Mouse (Mus musculus) thymus, postnatal 36 days (tissue): ENCODE measurements around the gene Prkrip1.
"Not testable (repeated sequence)": the region's sequence is repeated elsewhere in the genome, so short reads cannot be mapped to it uniquely, and the experiment has no call there.

Experiments used
- DNase-seq, 2 experiments: peaks; one replicate each; pipeline ENCODE4 v3.0.0; 2022; ENCODE audit warnings: mixed read lengths in 2 of 2

Prkrip1 gene

DNA sequence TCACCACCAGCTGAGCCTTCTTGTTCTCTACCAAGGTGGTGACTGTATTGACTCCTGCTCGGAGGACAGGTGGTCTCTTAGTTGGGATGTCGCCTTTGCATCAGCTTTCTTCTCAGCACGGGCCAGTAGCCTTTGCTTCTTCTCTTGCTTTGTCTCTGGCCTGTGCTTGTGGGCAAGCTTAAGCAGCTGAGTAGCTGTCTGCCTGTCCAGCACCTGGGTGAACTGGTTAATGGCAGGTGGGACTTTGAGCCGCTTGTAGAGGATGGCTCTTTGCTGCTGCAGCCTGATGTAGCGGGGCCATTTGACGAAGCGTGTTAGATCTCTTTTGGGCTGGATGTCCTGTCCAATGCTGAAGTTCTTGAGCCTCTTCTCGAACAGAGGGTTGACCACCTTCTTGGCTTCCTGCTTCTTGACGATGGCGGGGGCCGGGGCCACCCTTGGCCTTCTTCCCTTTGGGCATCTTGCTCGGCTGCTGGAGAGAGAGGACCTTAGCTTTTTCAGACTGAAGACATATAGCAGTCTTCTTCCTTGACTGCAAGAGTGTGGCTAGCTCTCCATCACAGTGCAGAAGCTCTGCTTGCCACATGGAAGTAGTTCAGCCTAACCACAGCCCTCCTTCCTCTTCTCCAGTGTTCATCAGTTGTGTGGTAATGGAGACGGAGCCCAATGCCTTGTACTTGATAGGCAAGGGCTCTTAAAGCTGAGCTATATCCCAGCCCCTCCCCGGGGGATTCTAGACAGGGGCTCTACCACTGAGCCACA lies 12.8 kb upstream of the Prkrip1 start:
- not testable (repeated sequence) for DNase-seq

DNA sequence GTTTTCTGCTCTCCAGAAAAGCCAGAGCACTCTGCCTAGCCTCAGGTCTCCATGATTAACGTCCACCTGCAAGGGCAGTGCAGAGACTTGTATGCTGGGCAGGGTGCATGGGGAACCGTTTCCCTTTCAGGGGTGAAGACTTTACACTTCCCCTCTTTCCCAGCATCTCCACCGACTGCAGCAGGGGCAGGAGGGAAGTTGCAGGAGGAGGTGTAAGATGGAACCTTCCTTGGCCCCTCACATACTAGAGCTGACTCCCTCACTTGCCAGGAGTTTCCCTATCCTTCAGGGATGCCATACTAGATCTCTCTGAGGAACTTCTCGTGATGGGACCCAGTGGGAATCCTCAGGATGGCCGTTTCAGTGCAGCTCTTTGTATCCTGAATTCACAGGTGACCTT lies 11.8 kb upstream of the Prkrip1 start:
- no peak for DNase-seq

DNA sequence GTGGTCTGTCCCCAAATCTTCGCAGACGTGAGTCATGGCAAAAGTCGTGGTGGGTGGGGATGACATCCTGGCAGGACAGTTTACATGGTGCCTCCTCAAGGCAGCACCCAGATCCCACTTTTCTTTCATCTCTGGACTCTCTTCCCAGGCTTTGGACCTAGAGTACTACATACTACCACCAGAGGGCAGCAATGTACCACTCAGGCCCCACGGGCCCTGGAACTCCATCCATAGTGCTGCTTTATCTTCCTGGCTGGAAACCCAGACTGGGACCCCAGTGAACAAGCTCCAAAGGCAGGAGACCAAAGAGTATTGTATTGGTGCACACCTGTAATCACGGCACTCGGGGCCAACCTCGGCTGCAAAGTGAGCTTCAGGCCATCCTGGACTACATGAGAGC lies 3.1 kb upstream of the Prkrip1 start:
- DNase-seq = peak; percentile 35 to 36

DNA sequence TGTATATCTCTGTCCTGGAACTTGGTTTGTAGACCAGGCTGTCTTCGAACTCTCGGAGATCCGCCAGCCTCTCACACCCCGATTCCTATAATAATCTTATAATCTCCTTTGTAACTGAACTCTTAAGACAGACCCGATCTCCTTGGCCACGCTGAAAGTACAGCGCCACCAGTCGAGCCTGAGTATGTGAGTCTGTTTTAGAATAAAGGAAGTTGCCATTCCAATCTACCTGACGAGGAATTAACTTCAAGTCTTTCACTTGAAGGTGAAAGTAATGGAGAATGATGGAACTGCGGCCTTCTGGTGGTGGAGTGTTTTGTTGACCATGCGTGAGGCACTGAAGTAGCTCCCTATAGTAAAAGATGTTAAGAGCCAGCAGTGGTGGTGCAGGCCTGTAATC lies 763 bp upstream of the Prkrip1 start:
- DNase-seq = no peak

DNA sequence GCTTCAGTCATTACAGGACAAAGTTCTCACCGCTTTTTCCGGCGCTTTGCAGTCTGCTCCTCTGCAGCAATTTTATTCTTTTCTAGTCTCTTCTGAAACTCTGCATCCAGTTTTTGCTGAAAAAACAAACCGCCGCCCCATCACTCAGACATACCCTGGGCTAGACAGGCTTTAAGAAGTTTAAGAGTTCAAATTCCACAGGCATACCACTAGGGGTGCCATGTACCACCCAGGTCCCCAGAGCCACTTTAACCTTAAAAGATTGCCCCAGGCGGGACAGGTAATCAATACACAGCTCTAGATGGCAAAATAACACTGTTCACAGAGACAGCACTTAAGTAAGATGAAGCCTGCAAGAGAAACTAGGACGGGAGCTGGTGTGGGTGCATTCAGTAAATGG lies 6.9 kb downstream of the Prkrip1 start:
- DNase-seq = no peak

DNA sequence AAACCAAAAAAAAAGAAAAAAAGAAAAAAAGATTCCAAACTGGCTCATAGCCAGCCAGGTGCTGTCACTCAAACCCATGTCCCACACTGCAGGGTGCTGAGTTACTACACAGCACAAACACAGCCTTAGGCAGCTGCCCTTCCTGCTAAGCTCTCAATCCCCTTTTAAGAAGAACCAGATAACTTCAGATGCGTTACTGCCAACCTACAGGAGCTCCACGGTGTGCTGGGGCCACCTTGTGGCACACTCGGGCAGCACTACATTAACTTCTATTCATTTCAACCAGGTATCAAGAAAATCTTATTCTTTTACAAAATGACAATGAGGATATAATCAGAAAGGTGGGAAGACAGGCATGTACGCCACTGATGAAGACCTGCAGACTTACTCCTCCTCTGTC lies 12.0 kb downstream of the Prkrip1 start:
- DNase-seq = peak; percentile 75 to 76

DNA sequence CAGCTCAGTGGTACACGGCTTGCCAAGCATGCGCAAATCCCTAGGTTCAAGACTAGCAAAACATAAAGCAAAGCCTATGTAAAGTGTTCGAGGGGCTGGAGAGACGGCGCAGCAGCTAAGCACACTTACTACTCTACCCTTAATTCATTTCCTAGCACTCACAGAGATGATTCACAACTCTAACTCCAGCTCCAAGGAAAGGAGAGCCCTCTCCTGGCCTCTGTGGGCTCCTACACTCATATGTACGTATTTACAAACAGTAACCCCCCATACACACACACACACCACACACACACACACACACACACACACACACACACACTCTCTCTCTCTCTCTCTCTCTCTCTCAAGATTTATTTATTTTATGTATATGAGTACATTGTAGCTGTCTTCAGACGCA lies 15.0 kb downstream of the Prkrip1 start:
- no peak for DNase-seq

DNA sequence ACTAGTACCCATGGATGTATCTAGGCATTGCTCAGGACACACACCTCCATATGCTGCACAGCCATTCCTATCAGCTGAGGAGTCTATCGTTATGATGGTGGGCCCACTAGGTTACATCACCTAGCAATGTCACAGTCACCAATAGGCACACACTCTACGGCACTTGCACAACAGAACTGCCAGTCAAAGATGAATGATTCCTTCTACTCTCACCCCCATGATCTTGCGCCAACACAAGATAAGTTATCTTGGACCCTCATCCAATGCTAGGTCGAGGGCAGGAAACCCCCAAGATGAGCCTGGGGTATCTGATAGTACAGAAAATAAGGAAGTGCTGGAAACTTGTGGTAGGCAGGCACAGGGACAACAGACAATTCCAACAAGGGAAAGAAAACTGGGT lies 15.9 kb downstream of the Prkrip1 start:
- DNase-seq = no peak

DNA sequence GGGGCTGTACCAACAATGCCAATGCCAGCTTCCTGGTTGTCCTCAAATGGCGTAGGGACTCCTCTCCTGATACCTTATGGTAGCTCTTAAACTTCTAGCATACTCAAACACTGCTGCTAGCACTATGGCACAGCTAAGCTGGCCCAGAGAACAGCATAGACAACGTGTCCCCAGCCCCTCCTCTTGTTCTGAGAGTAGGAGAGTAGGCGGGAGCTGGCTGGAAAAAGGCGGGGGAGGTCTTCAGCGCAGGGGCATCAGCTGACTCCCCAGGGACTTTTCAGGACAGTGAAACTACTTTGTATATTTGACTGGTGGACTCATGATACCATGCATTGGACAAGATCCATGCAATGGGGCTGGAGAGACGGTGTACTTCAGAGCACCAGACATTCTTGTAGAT lies 16.7 kb downstream of the Prkrip1 start:
- DNase-seq = no peak

DNA sequence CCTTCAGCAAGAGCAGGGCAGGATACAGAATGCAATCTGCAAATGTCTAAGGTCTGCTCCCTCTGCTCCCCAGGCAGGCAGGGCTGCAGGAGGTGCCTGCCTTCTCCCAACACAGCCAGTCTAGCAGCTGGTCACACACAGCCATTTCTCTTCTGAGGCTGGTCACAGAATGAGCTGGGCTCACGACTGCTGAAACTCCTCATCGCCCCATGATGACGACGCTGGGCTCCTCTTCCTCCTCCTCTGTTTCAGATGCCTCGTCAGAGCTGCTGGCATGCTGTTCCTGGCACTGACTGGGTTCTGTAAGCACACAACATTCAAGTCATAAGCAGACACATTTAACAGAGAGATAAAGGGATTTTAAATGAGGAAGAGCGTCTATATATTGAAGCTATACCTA lies 17.6 kb downstream of the Prkrip1 start:
- no peak for DNase-seq

DNA sequence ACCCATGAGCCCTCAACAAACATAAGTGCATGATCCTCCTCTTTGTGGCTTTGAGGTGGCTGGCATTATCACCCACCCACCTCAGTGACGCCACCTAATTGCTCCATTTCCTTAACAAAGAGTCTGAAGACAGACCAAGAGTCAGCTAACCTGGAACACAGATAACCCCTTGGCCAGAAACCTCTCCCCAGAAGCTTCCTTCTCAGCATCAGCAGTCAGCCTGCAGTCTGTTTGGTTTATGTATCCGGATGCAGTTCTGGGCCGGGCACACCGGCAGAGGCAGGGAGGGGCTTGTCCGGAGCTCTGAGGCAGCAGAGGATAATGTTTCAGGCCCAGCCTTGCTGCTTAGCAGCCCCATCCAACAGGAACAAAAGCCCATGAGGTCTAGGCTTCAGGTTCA lies 19.2 kb downstream of the Prkrip1 start:
- no peak for DNase-seq

DNA sequence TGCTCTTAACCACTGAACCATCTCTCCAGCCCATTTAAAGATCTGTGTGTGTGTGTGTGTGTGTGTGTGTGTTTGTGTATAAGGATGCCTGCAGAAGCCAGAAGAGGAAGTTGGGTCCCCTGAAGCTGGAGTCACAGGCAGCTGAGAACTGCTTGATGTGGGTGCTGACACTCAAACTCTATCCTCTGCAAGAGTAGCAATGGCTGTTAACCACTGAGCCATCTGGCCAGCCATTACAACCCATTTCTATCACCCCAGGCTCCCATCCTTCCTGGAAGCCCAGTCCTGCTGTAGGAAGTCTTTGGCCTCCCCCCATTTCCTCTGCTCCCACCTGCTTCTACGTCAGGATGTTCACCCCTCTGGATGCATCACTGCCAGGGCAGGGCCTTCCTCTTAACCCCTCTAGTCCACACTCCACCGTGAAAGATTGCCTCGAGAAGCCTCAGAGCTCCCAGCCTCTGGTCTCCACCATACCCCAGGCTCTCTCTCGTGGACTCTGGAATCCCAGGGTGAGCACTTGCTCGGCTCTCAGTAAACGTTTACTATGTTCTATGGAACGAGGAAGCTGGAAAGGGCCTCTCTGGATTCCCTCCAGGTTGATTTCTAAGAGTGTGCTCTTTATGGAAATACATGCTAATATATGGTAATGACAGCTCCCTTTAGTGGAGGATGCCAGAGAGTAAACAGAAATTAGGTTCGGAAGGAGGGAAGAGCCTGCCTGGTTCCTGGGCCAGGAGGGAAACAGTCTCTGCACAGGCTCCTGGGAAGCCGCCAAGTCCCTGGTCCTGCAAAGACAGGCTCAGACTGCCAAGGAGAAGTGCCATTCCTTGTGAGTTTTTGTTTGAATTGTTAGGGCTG lies 24.9 kb downstream of the Prkrip1 start:
- DNase-seq = peak; percentile 43 to 66

DNA sequence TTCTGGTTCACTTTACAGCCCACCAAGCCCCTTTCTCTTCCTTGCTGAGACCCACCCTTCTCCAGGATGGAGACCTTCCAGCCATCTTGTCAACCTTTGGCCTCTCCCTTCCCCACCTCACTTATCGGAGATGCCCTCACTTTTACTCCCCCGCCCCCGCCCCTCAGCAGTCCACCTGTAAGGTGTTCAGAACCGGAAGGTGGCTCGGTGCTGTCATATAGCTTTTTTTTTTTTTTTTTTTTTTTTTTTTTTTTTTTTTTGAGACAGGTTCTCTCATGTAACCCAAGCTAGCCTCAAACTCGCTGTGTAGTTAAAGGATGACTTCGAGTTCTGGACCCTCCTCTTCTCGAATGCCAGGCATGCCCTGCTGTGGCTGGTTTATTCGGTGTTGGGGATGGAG lies 25.8 kb downstream of the Prkrip1 start:
- no peak for DNase-seq

DNA sequence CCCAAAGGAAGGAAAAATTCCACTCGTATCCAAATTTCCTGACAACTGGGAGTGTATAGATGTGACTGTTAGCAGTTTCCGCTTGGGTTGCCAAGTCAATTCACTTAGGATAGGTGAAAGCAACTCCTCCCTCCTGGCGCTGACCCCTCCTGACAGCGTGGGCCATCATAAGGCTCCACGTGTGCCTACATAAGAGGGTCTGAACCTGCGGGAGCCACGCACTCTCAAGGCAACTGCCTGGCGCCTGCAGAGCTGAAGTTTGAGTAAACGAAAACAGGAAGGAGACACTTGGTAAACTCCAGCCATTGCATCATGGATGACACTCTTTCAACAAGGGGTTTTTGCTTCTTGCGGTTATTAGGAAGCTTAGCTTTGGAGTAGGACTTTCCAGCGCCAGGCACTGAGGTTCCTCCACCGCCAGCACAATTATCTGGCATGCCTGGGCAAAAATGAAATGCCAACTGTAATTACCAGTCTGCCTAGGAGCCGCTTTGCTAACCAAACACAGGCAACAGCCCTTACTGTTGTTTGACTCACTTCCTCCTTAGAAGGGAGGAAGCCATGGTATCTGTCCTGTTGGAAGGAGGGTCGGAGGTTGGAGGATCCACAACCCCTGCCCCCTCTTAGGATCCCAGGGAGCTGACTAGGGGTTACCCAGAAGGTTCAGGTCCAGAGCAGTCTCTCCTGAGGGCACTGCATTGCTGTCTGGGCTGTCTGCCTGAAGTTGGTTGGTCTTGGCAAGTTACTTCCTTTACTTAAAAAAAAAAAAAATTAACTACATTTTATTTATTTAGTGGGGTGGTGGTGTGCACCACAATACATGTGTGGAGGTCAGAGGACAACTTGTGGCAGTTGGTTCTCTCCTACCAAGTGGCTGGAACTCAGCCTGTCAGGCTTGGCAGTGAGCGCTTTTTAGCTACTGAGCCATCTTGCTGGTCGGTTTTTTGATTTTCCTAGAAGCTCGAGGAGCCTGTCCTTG lies 27.1 kb downstream of the Prkrip1 start:
- peak; percentile 44 to 53 for DNase-seq

DNA sequence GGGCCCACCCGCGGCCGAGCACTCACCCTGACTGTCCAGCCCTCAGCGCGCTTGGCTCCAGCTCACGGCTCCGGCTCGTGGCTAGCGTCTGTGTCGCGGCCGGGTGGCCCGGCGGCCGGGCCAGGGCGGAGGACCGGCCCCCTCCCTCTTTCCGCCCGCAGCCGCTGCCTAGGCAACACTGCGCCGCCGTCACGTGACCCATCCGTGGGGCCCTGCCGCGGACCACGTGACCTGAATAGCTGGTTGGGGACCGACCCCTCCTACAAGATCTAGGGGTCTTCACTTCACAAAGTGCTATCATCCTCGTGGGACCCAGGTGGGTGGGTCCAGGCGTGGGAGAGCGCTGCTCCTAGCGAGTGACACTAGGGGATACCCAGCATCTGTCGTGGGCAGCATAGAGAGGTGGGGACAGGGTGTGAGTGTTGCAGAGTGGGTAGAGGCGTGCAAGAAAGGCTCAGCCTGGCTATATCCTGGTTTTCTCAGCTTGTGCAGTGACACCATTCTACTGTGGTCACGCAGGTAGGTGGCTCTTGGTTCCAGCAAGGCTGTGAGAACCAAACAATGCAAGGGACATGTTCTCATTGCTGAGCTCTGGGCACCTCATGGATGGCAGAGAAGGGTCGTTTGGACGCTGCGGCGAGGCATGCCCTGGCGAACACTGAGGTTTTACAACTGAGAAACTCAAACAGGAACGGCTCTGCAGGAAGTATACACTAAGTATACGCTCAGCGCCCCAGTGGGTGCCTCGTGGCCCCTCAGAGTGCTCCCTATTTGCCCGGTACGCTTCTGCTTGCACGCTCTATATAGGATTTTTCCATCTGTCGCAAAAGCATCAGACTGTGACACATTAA lies 28.0 kb downstream of the Prkrip1 start, which contains the start of gene Orai2:
Gene Orai2 (minus strand): TSS at position 202 of the 851 bp plus-strand sequence.
- DNase-seq = peak; percentile 92 to 94

DNA sequence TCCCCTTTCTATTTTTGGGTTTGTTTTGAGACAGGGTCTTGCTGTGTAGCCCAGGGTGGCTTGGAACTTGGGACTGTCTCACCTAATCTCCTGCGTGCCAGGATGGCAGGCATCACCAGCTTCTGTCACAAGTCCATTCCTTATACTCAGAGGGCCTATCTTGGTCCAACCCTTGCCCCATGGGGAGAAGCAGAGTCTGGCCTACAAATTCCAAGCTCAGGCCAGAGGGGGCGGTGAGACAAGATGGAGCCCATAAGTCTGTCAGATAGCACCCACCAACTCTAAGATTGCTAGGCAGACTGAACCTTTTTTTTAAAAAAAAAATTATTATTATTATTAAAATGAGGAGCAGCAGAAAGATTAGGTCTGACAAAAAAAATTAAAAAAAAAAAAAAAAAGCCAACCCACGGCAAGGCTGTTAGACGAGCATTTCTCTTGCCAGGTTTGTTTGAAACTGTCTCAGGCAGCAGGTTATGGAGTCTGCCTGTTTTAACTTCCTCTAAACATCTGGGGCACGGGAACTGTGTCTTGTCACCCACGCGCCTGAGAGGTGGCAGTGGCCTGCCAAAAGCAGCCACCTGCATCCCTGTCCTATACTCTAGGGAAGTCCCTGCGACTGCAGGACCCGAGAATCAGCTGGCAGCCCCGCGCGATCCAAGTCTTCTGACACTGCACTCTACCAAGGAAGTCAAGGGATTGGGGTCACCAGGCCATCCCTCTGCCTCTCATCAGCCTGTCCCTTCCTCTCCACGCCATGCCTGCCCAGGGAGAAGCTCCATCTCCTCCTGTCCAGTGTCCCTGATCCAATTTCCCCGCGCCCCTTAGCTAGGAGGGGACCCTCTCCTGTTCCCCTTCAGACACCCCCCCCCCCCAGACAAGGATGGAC lies 28.9 kb downstream of the Prkrip1 start:
- peak; percentile 68 to 80 for DNase-seq

DNA sequence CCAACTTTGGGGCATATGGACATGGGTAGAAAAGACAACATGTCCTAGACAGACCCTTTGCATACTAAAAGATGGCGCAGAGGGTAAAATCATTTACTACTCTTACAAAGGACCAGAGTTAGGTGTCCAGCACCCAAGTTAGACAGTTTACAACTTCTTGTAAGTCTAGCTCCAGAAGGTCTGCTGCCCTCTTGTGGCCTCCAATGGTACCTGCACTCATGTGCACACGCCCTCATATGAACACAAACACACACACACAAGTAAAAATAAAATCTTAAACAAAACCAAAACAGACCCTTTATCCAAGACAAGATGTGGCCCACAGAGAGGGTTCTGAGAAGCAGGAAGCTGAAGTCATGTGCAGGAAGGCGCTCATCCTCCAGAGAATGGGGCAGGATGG lies 30.7 kb downstream of the Prkrip1 start:
- DNase-seq = peak in 1 of 2 experiments; percentile 25

DNA sequence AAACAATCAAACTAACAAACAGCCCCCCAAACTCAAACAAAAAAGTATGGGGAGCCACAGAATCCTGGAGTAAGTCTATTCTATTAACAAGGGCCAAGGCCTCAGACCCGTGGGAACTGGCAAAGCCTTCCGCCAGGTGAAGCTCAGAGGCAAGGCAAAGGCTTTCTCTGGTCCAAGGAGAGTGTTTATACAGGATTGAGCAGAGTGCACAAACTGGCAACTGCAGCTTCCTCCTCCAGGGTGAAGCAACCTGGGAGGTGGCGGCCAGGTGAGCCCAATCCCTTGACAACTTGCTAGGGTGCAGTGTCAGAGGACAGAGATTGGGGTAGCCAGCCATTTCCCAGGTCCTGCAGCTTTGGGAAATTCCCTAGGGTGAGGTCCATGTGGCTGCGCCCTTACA lies 31.5 kb downstream of the Prkrip1 start:
- no peak for DNase-seq

DNA sequence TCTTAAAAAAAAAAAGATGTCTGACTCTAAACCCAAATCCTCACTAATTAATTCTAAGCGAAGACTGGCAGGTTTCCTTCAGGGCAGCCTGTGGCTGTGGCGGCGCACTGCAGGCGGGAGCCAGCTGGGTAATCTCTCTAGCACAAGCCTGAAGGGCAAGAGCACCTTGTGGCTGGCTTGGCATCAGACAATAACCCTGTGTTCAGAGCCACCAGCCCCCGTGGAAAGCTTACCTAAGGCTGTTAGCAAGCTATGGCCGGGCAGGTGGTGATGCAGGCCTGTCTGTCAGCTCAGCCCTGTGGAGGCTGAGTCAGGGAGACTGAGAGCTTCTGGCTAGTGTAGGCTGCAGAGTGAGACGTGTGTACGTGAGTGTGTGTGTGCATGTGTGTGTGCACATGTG lies 33.5 kb downstream of the Prkrip1 start:
- DNase-seq = no peak

DNA sequence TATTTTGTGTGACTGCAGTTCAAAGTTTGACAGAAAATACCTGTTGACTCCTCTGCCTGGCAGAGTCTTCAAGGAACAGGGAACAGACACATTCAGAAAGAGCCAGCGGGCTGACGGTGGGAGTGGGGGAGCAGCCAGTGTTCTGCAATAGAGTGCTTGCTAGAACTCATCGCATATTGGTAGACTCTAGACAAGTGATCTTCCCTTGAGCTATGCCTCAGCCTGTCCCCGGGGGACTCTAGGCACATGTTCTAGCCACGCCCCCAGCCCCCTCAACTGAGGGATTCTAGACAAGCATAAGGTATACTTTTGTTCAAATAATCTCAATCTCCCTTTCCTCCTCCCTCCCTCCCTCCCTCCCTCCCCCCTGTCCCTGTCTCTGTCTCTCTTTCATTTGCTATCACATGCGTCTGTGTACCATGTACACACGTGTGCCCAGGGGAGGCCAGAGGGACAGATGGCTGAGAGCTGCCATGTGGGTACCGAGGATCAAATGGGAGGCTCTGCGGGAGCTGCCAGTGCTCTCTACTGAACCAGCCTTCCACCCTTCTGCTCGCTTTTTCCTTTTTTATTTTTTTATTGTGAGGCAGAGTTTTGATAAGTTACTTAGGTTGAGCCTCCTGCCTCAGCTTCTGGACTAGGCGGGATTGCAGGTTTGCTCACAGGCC lies 34.8 kb downstream of the Prkrip1 start:
- DNase-seq = no peak
